Mouse (Mus musculus) urinary bladder, postnatal 25 days (tissue): Measurements from ENCODE around the gene Ss18l1.
A peak's percentile ranks its signal among the peaks of the same experiment; 100 is the strongest.

Source experiments
- DNase-seq: peaks from one replicate; pipeline ENCODE4 v3.0.0; 2022; ENCODE audit warnings: low spot score

The Ss18l1 gene

DNA sequence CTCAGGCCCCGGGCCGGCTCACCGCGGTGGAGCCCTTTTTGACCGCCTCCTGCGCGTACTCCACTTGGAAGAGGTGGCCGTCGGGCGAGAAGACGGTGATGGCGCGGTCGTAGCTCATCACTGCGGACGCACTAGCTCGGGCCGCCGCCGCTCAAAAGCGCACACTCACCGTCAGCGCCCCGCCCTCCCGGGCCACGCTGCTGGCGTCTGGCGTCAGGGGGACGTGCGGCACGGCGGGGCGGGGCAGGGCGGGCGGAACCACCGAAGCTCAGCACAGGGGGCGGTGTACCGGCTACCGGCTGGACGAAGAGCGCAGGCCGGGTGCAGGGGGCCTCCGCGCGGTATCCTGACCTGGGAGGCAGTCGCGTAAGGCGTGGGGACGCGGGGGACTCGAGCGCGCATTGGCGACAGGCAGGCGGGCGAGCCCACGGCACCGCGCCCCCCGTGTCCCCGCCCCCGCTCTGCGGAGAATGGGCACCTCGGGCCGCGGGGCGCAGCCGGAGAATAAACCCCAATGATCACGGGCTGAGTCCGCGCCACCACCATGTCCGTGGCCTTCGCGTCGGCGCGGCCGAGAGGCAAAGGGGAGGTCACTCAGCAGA is at the start of gene Ss18l1, which contains the start of gene Psma7:
Ss18l1 (plus strand) TSS at position 254 of the 602 bp plus-strand sequence.
Psma7 (minus strand) TSS at position 178 of the 602 bp plus-strand sequence.
- peak; percentile 87 for DNase-seq

DNA sequence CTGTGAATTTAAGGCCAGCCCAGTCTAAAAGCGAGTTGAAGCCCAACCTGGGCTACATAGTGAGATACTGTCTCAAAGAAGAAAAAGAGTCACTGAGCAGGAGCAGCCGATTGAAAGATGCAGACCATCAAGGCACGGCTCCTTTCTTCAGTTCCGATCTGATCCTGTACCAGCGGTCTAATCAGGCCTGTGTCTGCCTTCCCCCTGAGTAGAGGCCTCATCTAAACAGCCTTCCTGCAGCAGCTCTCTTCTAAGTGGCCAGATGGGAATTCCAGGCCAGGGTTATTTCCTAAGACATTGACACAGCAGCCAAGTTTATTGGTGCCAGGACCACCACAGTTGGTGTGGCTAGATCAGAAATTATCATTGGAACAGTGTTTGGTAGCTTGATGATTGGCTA is 49.2 kb upstream of the Ss18l1 start:
- DNase-seq: no peak

DNA sequence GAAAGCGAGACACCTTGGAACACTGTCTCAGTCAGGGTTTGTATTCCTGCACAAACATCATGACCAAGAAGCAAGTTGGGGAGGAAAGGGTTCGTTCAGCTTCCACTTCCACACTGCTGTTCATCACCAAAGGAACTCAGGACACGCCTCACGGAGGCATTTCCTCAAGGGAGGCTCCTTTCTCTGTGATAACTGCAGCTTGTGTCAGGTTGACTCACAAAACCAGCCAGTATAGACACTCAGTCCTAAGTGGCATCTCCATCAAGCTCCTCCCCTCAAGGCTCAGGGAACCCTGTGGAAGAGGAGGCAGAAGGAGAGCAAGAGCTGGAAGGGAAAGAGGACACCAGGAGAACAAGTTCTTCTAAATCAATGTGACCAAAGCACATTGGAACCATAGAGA is 43.9 kb upstream of the Ss18l1 start:
- no peak for DNase-seq

DNA sequence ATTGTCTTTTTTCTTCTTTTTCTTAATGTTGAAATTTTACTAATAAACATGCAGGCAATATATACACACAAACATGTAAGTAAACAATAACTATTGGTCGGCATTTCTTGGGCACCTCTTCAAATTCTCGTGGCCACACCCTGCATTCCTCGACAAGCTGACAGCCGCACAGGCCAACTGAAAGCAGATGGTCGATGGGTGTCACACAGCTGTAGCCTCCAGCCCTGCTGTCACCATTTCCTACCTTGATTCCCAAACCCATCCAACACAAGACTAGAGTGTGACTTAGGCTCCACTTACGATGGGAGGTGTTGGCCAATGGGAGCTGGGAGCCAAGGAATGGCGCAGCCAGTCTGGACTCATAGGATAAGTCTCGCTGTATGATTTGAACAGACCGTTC is 40.7 kb upstream of the Ss18l1 start:
- no peak for DNase-seq

DNA sequence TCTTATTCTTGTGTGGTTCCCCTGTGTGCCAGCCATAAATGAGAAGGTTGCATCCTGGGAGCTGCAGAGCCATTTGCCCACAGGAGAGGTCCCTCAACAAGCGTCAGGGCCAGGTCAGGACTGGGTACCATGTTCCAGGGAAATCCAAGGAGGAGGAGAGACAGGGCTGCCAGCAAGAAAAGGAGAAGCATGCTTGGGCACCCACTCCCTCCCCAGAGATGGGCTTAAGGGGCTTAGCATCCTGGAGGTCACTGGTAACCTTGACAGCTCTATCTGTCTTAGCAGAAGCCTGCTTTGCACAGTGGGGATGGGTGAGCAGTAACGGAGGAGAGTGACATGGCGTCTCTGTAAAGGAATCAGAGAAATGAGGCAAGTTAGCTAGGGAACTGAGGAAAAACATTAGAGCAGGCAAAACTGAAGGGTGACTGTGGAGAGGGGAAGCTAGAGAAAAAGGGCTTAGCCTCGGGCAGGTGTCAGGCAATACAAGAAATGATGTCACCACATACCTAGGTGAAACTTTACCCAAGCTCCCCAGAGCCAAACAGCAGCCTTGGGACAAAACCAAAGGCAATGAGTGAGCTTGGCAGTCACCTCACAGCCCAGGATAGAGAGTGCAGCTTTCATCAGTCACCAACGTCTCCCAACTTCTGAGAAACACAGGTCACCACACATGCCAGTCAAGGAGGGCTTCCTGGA is 36.5 kb upstream of the Ss18l1 start:
- DNase-seq: no peak

DNA sequence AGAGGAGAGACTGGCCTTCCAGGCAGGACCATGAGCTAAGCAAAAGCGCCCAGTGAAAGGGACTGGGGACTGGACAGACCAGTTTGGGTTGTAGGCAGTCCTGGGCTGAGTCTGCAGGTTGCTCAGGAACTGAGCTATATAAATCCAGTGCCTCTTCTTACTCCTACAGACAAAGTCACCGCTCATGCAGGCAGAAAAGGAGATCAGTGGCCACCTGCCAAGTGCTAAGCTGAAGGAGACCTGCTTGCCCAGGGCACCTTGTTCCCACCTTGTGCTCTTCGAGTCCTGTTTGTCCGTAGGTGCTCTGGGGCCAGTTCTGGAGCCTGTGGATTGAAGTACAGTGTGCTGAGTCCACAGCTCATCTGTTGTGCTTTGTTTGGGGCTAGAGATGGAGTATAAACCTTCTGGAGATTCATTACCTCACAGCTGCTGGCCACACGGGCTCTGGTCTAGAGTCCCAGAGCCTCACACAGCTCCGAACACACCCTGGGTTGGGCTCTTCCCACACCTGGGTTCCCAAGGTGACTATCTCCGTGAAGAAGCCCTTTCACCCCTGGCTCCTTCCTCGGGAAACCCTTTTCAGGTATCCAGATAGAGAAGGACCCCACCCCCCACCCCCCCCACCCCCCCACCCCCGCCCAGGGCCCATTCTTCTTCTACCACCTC is 35.8 kb upstream of the Ss18l1 start:
- no peak for DNase-seq

DNA sequence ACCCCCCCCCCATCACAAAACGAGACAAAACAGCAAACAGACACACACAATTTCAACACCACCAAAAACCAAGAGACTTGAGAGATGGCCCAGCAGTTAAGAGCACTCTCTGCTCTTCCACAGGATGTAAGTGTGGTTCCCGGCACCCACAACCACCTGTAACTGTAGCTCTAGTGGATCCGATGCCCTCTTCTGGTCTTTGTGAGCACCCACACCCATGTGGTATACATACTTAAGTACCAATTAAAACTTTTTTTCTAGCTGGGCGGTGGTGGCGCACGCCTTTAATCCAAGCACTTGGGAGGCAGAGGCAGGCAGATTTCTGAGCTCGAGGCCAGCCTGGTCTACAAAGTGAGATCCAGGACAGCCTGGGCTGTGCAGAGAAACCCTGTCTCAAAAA is 31.6 kb upstream of the Ss18l1 start:
- no peak for DNase-seq

DNA sequence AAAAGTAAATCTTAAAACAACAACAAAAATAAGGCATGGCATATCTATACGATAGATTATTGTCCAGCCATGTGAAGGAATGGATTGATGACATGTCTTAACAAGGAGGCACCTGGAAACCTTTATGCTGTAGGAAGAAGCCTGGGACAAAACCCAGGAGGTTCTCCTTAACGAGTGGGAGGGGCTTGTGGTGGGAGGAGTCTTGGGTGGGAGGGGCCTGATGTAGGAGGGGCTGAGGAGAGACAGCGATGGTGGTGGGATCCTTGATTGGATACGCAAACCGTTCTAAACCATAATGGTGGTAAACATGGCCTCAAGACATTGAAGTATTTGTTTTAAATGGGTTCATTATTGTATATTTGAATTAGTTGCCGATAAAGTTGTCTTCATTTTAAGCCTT is 30.9 kb upstream of the Ss18l1 start:
- no peak for DNase-seq

DNA sequence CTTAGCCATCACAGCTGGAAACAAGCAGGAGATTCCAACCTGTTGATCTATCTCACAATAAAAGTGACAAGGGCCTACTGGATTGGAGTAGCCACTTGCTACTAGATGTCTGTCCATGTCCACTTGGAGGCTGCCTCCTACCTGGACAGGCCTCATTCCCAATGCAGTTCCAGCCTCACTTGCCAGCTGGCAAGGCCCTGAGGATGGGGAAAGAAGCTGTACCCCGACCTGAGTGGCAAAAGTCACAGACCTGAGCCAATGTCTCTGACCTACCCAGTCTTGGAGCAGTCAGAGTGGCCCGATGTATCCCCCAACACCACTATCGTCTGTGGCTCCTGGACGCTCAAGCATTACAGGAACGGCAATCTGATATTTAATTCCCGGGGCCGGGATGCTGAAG is 28.6 kb upstream of the Ss18l1 start:
- DNase-seq: no peak

DNA sequence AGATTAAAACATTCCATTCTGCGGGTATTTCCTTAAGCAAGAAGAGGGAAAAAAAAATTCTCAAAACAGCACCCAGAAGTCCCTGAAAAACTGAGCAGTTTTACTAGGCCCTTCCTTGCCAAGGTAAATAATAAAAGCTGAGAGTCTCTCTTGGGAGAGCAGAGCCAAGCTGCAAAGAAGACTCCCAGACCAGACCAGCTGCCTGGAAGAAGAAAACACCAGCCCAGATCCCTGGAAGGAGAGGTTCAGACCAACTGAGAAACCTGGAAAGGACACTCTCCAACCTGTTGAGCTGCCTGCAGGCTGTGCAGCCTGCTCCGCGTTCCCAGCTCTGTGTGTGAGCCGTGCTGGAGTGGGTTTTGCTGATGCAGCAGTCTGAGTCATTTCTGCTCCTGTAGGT is 24.7 kb upstream of the Ss18l1 start:
- no peak for DNase-seq

DNA sequence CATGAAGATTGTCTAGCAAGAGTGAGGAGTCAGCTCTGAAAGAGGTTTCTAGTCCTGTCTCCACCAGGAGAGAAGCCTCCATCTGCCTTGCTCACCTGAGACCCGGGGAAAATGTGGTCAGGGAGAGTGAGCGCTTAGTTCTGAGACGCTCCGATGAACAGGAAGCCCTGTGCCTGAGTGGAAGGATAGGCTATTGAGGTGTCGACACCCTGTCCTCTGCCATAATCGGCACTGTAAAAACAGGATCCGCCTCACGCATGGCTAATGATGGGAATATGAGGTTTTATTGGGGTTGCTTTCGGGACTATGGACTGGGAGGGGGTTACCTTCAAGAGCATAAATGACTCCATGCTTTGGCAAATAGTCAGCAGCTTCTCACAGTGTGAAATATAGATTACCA is 23.7 kb upstream of the Ss18l1 start:
- no peak for DNase-seq

DNA sequence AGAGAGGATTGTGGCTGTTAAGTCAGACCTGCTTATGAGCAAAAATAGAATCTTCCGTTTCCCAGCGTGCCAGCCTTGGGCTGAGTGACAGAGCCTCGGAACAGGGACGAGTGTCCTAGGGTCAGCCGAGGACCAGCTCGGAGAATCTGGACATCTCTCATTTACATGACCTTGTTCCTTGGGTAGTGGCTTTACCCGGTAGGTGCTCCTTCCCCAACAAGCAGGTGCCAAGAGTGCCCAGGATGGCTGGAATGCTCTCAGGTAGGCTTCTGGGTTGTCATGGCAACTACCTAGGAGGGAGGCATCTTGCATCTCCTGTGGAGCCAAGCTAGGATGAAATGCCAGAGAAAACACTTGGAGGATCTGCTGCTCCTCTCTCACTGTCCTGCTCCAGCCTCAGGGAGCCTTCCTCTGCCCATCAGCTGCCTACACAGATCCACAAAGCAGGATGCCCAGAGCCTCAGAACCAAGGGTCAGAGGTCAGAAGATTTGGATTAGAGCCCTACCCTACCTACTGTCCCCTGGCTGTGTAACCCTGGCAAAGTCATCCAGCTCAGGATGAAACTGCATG is 22.1 kb upstream of the Ss18l1 start:
- DNase-seq: no peak

DNA sequence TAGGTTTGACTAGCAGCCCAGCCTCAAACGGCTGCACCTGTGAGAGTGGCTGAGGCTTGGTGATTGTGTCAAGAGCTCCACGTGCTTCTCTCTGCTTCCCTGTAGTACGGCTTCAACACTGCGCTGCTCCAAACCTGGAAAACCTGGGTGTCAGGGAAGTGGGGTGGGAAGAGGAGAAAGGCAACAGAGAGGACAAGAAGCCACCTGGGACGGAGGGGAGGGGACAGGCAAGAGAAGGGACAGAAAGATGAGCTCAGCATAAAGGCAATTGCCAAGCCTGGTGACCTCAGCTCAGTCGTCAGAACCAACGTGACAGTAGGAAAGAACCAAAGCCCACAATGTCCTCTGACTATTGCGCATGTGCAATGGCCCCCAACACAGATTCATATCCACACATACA is 21.4 kb upstream of the Ss18l1 start:
- no peak for DNase-seq

DNA sequence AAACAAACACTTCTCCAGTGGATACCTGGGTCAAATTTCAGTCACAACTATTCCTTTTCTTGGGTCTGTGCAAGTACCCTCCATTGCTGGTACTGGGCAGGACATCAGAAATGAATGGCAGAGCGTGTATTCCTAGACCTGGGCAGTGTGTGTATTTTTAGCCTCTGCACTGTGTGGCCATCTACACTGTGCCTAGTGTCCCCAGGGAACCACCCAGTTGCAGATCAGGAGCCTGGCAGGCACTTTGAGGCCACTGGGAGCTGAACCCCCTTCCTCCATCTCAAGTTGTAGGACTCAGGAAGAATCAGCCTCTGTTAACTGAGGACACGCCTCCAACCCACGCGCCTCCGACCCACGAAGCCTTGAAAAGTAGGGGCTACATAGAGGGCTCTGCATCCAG is 19.6 kb upstream of the Ss18l1 start:
- DNase-seq: no peak

DNA sequence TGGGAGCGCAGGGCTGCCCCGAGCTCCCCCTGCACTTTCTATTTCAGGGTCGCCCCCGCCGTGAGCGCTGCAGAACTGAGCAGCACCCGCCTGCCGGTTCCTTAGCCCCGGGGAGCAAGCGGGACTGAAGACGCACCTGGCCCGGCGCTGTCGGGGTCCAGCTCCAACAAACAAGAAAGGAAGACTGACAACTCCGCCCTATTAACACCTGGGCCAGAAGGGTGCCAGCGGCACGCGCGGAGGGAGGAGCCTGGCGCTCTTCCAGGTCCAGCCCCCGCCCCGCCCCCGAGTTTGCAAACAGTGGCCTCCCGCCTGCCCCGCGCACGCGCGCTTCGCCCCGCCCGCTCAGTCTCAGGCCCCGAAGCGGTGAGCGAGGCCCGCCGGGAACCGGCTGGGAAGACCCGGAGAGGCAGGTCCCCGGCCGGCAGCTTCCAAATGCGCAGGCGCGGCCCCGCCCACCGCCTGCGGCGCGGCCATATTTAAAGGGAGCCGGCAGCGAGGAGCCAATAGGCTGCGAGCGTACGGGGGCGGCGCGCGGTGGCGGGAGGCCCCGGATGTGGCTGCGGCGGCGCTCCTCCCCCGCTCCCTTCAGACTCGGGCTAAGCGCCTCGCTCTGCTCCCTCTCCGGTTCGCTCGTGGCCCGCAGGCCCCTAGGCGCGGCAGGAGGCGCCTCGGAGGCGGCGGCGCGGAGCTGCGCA is 17.8 kb upstream of the Ss18l1 start, which contains the start of gene Lsm14b:
Lsm14b (plus strand) TSS at position 587 of the 698 bp plus-strand sequence.
- DNase-seq: peak; percentile 97

DNA sequence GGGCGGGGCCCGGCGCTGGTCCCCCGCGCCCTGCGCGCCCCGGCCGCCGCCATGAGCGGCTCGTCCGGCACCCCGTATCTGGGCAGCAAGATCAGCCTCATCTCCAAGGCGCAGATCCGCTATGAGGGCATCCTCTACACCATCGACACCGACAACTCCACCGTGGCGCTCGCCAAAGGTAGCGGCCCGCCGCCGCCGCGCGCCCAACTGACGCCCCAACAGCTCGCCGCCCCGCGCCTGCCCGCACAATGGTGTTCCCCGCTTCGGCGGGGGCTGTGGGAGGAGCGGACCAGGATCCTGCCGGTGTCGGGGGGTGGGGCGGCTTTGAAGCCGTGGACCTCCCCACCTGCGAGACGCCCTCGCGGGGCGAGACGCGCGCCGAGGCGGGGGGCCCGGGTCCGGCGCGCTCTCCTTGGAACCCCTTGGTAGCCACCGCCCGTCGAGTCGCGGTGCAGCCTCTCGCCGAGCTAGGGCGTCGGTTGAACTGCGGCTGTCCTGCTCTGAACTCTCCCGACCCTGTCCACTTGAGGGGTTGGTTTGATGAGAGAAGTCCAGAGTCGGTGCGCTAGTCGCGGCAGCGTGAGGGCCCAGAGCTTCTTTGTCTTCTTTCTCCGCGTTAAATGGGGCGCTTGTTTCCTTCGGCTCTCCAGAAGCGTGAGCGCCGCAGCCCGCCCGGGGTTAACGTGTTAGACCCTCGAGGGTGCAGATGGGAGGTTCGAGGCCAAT is 17.0 kb upstream of the Ss18l1 start:
- DNase-seq: no peak

DNA sequence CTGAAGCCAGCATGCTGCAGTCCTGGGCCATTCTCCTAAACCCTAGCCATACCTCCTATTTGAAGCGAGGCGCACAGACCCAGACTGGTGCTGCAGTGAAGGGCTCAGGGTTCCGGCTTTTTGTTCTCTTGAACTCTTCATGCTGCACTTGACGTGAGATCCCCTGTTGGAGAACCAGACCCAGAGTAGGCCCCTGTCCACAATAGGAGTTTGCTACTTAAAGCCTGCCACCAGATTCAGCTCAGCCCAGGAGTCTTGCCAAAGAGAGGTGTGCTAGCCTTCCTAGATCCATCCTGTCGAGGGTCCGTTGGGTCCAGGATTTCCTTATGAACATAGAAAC is 16.5 kb upstream of the Ss18l1 start:
- no peak for DNase-seq

DNA sequence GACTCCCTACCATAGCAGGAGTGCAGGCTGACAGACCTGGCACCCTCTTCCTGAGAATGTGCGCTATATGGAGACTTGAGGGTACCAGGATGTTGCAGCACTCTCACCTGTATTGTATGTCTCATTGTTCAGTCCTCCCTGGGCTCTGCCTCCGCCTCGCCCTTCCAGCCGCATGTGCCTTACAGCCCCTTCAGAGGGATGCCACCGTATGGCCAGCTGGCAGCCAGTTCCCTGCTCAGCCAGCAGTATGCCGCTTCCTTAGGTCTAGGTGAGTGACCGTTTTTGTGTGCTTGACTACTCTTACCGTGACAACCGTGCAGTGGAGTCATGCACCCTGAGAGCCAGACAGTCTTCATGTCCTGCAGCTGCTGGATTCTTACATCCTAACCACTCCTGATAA is 14.5 kb upstream of the Ss18l1 start:
- DNase-seq: no peak

DNA sequence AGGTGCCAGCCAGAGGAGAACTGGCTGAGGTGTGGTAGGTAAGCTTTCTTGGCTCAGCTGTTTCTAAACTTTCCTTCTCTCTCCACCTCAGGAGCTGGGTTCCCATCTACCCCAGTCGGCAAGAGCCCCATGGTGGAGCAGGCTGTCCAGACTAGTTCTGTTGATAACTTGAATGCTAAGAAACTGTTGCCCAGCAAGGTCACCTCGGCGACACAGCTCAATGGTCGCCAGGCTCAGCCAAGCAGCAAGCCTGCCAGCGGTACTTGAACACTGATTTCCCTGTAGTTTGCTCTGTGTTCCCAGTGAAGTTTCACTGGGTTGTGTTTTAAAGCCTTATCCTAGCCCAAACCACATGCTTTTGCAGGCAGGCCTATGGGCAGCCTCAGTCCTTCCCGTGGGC is 11.0 kb upstream of the Ss18l1 start:
- DNase-seq: no peak

DNA sequence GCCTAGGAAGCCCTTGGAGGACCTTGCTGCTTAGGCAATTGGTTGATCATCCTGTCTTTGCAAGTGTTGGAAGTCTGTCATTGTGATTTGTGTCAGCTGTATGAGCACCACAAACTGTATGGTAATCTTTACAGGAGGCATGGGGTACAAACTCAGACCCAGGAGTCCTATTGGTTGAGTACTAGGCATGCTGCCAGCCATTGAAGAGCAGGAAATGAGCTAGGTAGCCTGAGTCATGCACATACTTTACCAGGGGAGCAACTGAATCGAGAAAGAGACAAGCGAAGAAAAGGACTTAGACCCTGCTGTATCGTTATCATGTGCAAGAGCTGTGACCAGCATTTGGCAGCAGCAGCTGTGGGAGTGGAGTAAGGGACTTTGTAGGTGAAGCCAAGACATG is 9.4 kb upstream of the Ss18l1 start:
- no peak for DNase-seq

DNA sequence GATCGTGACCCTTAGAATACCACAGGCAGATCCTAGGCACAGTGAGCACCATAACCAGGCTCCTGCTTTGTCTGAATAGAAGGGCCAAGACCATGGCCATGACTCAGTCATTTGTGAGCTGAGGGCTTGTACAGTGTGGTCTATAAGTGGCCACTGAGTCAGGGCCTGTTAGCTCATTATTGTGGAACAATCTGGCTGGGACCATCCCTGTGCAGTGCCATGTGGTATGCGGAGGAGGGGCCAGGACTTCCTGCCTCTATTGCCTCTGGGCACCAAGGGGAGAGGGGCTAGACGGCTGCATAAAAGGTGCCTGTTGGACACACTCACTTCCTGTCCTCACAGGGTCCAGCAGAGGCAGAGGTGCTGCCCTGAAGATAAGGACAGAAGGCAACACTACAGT is 8.4 kb upstream of the Ss18l1 start:
- no peak for DNase-seq

DNA sequence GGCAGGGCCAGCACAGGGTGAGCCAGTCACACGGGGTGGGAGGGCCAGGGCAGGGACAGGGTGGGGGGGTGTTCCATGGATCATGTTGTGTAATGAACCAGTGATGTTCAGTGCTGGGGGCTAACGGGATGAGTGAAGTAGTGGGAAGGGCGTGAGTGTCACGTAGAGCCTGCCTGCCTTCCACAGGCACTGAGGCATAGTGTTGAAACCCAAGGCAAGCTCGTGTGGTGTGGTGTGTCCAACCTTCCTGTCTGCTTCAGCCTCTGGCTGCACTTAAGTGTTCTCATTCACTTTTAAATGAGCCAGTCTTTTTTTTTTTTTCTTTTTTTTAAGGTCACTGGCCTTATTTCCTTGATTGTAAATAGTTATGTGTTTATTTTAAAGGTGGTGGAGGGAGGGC is 7.6 kb upstream of the Ss18l1 start:
- no peak for DNase-seq
